Mouse (Mus musculus) cerebral cortex, adult 2 months (tissue): ENCODE results near the gene Gm4792.

Experiments
- WGBS: fragments of 180-500 bp; shearing (Covaris S2); methylation state at CpG from one replicate; pipeline ENCODE4 v1.1.7; 2018; 5-methylcytosine and 5-hydroxymethylcytosine counted together

The Gm4792 gene

DNA sequence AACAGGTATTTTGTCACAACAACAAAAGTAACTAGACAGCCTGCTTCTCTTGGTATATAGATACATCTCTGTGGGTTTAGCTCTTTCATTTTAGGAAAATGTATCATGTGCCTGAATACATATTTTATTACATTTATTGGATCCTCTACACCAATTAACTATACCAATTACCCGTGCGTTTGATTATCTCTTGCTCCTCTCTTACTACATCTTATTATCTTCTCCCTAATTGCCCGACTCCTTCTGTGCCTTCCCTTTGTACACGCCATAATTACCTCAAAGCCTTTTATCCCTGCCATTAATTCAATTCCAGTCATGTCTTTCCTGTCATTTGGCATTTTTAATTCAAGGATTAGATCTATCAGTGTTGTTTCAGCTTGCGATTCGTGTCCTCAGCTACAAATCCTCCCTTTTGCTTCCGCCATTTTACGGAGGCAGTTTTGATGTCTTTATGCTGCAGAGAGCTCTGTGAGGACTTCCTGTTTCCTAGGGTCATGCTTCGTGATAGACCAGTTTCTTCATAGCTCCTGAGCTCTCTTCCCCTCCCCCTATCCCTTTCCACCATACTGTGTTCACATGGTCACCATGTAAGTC, 5.7 kb upstream of the Gm4792 start:
- 78% methylated on average over 9 of the region's 9 CpGs for WGBS

- 96% methylated on average over 2 of the region's 2 CpGs for WGBS
Measured at GRCm38 (mm10) chr10:94299301-94299700, 798 bp upstream of the Gm4792 start.

DNA sequence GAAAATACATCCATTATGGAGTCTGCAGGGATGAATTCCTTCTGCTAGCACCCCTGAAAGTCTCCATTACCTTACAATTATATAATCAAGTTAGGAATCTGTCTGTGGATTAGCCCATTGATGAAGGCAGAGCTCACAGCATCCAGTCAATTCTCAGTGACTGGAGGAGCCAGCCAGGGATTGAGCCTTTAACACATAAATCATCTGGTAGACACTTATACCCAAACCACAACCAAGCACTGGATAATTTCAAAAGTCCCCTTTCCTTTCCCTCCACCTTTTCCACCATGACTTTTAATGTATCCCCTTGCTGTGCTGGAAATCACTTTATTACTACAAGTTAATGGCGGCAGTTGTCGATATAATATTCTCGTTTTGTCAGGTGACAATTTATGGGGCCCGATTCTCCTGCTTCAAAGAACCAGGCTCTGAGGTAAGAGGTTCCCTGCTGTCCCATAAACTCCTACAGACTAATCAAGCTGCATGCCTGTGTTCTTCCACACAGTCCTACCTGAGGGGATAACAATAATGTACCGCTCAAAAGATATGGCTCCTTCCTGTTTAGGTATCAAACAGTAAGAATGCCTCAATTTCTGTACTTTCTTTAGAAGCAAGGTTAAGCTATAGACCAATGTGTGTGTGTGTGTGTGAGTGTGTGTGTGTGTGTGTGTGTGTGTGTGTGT, 2.4 kb downstream of the Gm4792 start:
- WGBS = 95% methylated on average over 5 of the region's 5 CpGs

DNA sequence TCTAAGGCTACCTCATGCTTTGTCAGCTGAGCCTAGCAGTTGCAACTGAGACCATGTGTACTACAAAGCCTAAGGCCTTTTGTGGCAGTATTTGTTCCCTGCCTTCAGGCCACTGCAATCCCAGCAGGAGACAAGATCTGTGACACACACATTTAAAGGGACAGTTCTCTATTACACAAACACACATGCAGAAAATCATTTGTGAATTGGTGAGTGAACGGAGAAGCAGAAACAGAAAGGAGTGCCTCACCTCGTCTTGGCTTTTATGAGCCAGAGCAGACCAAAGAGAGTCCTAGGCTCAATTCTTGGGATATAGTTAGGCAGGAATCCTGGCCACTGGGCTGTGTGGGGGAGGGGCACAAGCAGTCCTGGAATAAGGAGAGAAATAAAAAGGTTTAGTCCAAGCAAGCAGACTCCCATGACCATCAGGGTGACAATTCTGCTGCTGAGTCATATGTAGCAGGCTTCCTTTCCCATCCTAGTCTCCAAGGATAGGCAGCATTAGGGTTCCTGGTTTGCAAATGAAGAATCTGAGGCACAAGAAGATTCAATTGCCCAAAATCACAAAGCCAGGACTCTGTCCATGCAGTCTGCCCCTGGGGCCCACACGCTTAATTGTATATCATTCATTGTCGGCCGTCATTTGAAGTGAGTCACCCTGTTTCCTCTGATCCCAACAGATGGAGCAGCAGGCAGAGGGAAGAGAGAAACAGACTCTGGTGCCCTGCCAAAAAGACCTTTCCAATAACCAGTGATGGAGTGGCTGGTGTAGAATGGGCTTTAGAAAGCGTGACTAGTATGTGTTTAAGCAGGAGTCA, 3.4 kb downstream of the Gm4792 start:
- WGBS = 60% methylated on average over 6 of the region's 6 CpGs

GRCm38 (mm10) chr10:94294437-94294836, 4.1 kb downstream of the Gm4792 start:
- WGBS = 83% methylated on average over 5 of the region's 5 CpGs

DNA sequence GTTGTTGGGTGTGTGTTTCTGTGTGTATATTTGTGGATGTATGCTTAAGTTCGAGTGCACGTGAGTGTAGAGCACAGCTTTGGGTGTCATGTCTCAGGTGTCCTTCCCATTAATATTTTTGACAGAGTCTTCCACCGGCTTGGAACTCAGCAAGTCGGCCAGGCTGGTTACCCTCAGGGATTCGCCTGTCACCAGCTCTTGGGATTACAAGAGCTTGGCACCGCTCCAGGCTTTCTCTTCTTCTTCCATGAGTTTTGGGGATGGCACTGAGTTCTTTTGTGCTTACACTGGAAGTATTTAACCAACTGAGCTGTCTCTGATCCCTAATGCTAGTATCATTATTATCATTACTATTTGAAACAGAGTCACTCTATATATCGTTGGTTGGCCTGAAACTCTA, 15.7 kb downstream of the Gm4792 start:
- WGBS = 85% methylated on average over 7 of the region's 7 CpGs

- WGBS = 51% methylated on average over 8 of the region's 8 CpGs
Measured at GRCm38 (mm10) chr10:94282179-94282578, 16.3 kb downstream of the Gm4792 start.

GRCm38 (mm10) chr10:94276511-94276910, 22.0 kb downstream of the Gm4792 start:
- 76% methylated on average over 2 of the region's 2 CpGs for WGBS

DNA sequence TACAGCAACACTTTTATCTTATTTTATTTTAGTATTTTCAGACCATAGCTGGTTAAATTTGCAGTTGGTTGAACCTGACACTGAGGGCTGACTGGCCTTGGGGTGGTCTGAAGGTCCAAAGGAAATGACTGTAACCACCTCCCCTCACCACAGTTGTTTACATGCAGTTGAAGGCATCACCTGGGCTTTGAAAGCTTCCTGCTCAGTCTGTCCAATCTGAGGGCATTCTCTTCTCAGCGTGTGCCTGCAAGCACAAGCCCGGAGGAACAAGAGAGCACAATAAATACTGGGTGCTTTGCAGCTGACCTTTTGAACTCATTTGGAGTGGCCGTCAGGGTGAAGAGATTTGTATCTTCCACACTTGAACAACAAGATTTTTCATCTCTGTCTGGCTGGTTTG, 23.2 kb downstream of the Gm4792 start:
- 72% methylated on average over 3 of the region's 3 CpGs for WGBS

DNA sequence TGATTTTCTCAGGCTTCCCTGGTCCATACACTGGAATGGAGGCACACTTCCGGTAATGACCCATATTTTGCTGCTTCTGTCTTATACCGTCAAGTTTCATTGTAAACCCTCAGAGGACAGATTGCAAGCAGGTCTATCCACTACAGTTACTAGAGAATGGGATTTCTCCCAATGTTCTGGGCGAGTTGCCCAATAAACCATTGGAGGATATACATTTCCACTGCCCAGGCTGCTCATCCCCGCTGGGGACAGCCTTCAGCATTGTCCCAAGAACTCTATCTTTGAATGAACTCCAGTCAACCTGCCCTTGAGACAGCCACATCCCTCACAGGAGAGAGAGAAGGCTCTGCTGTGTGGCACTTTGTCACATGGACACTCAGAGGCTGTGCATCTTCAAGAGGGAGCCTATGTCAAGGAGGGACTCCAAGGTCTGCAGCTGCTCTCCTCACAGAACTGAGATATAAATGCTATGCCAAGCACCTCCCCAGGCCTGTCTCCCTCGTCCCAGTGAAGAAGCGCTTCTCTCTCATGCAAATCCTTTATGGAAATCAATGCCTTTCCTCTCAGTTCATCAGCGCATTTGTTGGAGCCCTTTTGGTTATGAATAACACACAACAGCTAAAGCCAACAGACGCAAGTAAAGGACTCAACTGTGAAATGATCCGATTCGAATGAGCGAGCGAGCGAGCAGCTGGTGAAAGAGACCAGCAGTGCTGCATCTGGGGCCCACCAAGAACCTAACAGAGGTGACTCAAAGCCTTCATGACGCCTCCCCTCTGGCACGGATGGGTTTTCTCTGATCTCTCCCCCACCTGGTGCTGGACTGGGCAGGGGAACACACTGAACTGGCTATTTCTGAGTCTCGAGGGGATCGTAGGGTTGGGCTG, 32.6 kb downstream of the Gm4792 start:
- 59% methylated on average over 17 of the region's 17 CpGs for WGBS

- WGBS = 89% methylated on average over 3 of the region's 3 CpGs
Measured at GRCm38 (mm10) chr10:94263211-94263610, 35.3 kb downstream of the Gm4792 start.

DNA sequence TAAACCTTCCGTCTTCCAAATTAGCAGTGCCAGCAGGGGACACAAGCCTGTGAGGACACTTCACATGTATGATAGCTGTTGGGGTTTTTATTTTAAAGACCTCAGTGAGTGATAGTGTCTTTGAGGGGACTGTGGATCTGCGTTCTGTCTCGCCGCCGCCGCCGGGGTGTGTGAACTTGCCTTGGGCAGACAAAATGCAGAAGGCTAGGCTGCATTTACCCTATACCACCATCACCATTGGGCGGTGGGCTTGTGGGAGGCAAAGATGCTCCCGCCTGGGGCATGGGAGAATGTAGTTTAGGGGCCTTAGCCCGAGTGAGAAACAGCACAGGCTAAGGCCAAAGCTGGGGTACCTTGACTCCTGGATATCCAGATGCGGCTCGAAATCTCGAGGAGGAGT, 35.9 kb downstream of the Gm4792 start:
- WGBS = 96% methylated on average over 13 of the region's 13 CpGs

- WGBS = 89% methylated on average over 1 of the region's 1 CpGs
Measured at GRCm38 (mm10) chr10:94260544-94260943, 38.0 kb downstream of the Gm4792 start.

- WGBS = 94% methylated on average over 4 of the region's 4 CpGs
Measured at GRCm38 (mm10) chr10:94256518-94256917, 42.0 kb downstream of the Gm4792 start.

- WGBS = 83% methylated on average over 6 of the region's 6 CpGs
Measured at GRCm38 (mm10) chr10:94255744-94256143, 42.8 kb downstream of the Gm4792 start.

DNA sequence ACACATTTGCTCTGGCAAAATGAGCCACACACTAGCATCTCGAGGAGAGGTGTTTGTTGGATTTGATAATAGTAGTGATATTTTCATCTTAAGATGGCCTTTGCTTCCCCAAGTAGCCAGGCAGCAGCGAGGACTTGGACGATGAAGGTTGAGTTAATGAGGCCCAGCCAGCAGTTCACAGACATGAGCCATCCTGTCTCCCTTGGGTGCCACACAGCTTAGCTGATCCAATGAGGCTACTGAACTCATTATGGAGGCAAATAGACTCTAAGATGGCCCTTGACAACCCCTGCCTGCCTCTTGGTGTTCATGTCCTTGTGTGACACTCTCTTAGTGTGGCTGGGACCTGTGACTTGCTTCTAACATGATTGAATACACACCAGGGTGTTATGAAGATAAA, 43.7 kb downstream of the Gm4792 start:
- 88% methylated on average over 3 of the region's 3 CpGs for WGBS

- 79% methylated on average over 17 of the region's 17 CpGs for WGBS
Measured at GRCm38 (mm10) chr10:94253260-94253807, 45.2 kb downstream of the Gm4792 start.

- WGBS = 57% methylated on average over 22 of the region's 22 CpGs
Measured at GRCm38 (mm10) chr10:94249575-94250456, 48.7 kb downstream of the Gm4792 start.

- 64% methylated on average over 7 of the region's 7 CpGs for WGBS
Measured at GRCm38 (mm10) chr10:94247748-94248349, 50.7 kb downstream of the Gm4792 start.
